Mouse (Mus musculus) CH12.LX (cell line): ENCODE measurements around the gene Cbx4. TPM values are rescaled to one million over a fixed set of nuclear protein-coding genes. Genes with fewer than 3 reads are reported as not detected.
A peak's percentile ranks its signal among the peaks of the same experiment; 100 is the strongest.

Experiments
- DNase-seq: peaks from one replicate; pipeline ENCODE4 v3.0.0-alpha.2; 2013; ENCODE audit errors: extremely low read depth
- H3K27ac ChIP-seq: 2 replicates; pipeline ENCODE4 v1.5.1; 2012; ENCODE audit warnings: low read depth, mild to moderate bottlenecking, control low read depth, moderate library complexity; ENCODE audit not compliant: insufficient read depth
- H3K27me3 ChIP-seq: replicated peaks from 2 replicates; pipeline ENCODE3; 2012; ENCODE audit warnings: inconsistent platforms
- H3K36me3 ChIP-seq, 2 experiments: replicated peaks in 1 of 2; 2 replicates each; pipeline versions ENCODE3 to v1.6.1; 2012; ENCODE audit warnings: inconsistent platforms in 1 of 2, low read length in 1 of 2, mild to moderate bottlenecking in 1 of 2, mixed read lengths in 1 of 2, moderate library complexity in 1 of 2; ENCODE audit not compliant: control insufficient read depth in 1 of 2, insufficient read depth in 1 of 2
- H3K4me1 ChIP-seq, 2 experiments: 2 replicates each; pipeline ENCODE4 v1.6.1; 2012; ENCODE audit warnings: inconsistent platforms in 1 of 2, moderate library complexity in 1 of 2; ENCODE audit not compliant: insufficient read depth in 2 of 2, control insufficient read depth in 1 of 2
- H3K4me2 ChIP-seq: 2 replicates; pipeline ENCODE4 v1.6.1; 2012; ENCODE audit warnings: low read depth, mild to moderate bottlenecking, control low read depth; ENCODE audit not compliant: poor library complexity, insufficient read depth, severe bottlenecking
- H3K4me3 ChIP-seq, 3 experiments: fragments of 150-350 bp in 1 of 3; sonication (generic) in 1 of 3; replicated peaks in 1 of 3; 2 replicates each; pipeline versions ENCODE3 to v1.5.1; 2011 to 2012; ENCODE audit warnings: low read depth in 2 of 3, low read length in 2 of 3, mild to moderate bottlenecking in 2 of 3, moderate library complexity in 2 of 3, control low read depth in 1 of 3, improper control_type of control experiment in 1 of 3, inconsistent platforms in 1 of 3, mixed read lengths in 1 of 3; ENCODE audit not compliant: poor library complexity in 1 of 3
- H3K79me2 ChIP-seq: replicated peaks from 2 replicates; pipeline ENCODE4 v1.6.1; 2012; ENCODE audit warnings: mild to moderate bottlenecking, moderate library complexity; ENCODE audit not compliant: control insufficient read depth, poor library complexity, insufficient read depth, severe bottlenecking; ENCODE audit errors: extremely low read depth
- H3K9ac ChIP-seq: 2 replicates; pipeline ENCODE4 v1.6.1; 2012; ENCODE audit warnings: low read depth, mild to moderate bottlenecking, control low read depth, moderate library complexity; ENCODE audit not compliant: insufficient read depth
- H3K9me3 ChIP-seq: replicated peaks from 2 replicates; pipeline ENCODE3; 2012; ENCODE audit warnings: low read length, inconsistent platforms, mixed read lengths
- BHLHE40 ChIP-seq: IDR thresholded peaks from 2 replicates; pipeline ENCODE4 v1.6.1; 2011; ENCODE audit warnings: mild to moderate bottlenecking, low read depth, low read length, improper control_type of control experiment
- CHD1 ChIP-seq: IDR thresholded peaks from 2 replicates; pipeline ENCODE4 v1.6.1; 2012; ENCODE audit warnings: low read depth, low read length, improper control_type of control experiment, inconsistent platforms
- CHD2 ChIP-seq: IDR thresholded peaks from 2 replicates; pipeline ENCODE4 v1.6.1; 2011; ENCODE audit warnings: low read length, improper control_type of control experiment
- CTCF ChIP-seq, 2 experiments: IDR thresholded peaks in 1 of 2; conservative IDR thresholded peaks in 1 of 2; 2 replicates each; pipeline ENCODE4 v1.5.1; 2011 to 2012; ENCODE audit warnings: low read depth in 2 of 2, low read length in 2 of 2, improper control_type of control experiment in 1 of 2, inconsistent platforms in 1 of 2, mild to moderate bottlenecking in 1 of 2, moderate library complexity in 1 of 2
- E2F4 ChIP-seq: IDR thresholded peaks from 2 replicates; pipeline ENCODE4 v1.6.1; 2011; ENCODE audit warnings: low read depth, low read length, improper control_type of control experiment; ENCODE audit not compliant: insufficient replicate concordance
- ELF1 ChIP-seq: IDR thresholded peaks from 2 replicates; pipeline ENCODE4 v1.6.1; 2014; ENCODE audit warnings: low read depth, mild to moderate bottlenecking, inconsistent platforms, low read length, improper control_type of control experiment
- EP300 ChIP-seq: IDR thresholded peaks from 2 replicates; pipeline ENCODE4 v1.6.1; 2011; ENCODE audit warnings: low read length, improper control_type of control experiment
- ETS1 ChIP-seq: conservative IDR thresholded peaks from 2 replicates; pipeline ENCODE4 v1.6.1; 2012; ENCODE audit warnings: low read depth, mild to moderate bottlenecking, inconsistent platforms, low read length, improper control_type of control experiment, moderate library complexity
- GABPA ChIP-seq: IDR thresholded peaks from 2 replicates; pipeline ENCODE4 v1.6.1; 2012; ENCODE audit warnings: low read depth, low read length, improper control_type of control experiment, inconsistent platforms; ENCODE audit not compliant: insufficient replicate concordance
- HCFC1 ChIP-seq: IDR thresholded peaks from 2 replicates; pipeline ENCODE4 v1.6.1; 2012; ENCODE audit warnings: low read depth, mild to moderate bottlenecking, inconsistent platforms, low read length, improper control_type of control experiment
- IRF4 ChIP-seq: IDR thresholded peaks from 2 replicates; pipeline ENCODE4 v1.6.1; 2014; ENCODE audit warnings: low read depth, mild to moderate bottlenecking, inconsistent platforms, low read length, improper control_type of control experiment
- JUN ChIP-seq: IDR thresholded peaks from 2 replicates; pipeline ENCODE4 v1.6.1; 2011; ENCODE audit warnings: low read depth, mild to moderate bottlenecking, low read length, improper control_type of control experiment, moderate library complexity; ENCODE audit not compliant: insufficient read depth
- JUND ChIP-seq: conservative IDR thresholded peaks from 2 replicates; pipeline ENCODE4 v1.6.1; 2011; ENCODE audit warnings: low read depth, low read length, improper control_type of control experiment
- MAFK ChIP-seq: IDR thresholded peaks from 2 replicates; pipeline ENCODE4 v1.6.1; 2011; ENCODE audit warnings: low read length, improper control_type of control experiment; ENCODE audit not compliant: insufficient replicate concordance
- MAX ChIP-seq: IDR thresholded peaks from 2 replicates; pipeline ENCODE4 v1.6.1; 2011; ENCODE audit warnings: low read length, improper control_type of control experiment
- MAZ ChIP-seq: IDR thresholded peaks from 2 replicates; pipeline ENCODE4 v1.6.1; 2012; ENCODE audit warnings: low read depth, mild to moderate bottlenecking, inconsistent platforms, low read length, improper control_type of control experiment, moderate library complexity
- MEF2A ChIP-seq: IDR thresholded peaks from 2 replicates; pipeline ENCODE4 v1.6.1; 2014; ENCODE audit warnings: low read depth, mild to moderate bottlenecking, inconsistent platforms, low read length, improper control_type of control experiment, borderline replicate concordance
- MXI1 ChIP-seq: IDR thresholded peaks from 2 replicates; pipeline ENCODE4 v1.6.1; 2011; ENCODE audit warnings: mild to moderate bottlenecking, low read depth, low read length, improper control_type of control experiment
- MYC ChIP-seq: IDR thresholded peaks from 2 replicates; pipeline ENCODE4 v1.6.1; 2011; ENCODE audit warnings: low read depth, mild to moderate bottlenecking, improper control_type of control experiment, low read length
- NELFE ChIP-seq: IDR thresholded peaks from 2 replicates; pipeline ENCODE4 v1.6.1; 2011; ENCODE audit warnings: low read depth, low read length, improper control_type of control experiment
- NRF1 ChIP-seq: IDR thresholded peaks from 2 replicates; pipeline ENCODE4 v1.6.1; 2014; ENCODE audit warnings: low read depth, mild to moderate bottlenecking, inconsistent platforms, low read length, improper control_type of control experiment, moderate library complexity
- PAX5 ChIP-seq: IDR thresholded peaks from 2 replicates; pipeline ENCODE4 v1.6.1; 2012; ENCODE audit warnings: low read length, inconsistent platforms, mixed read lengths
- POLR2A ChIP-seq: IDR thresholded peaks from 2 replicates; pipeline ENCODE4 v1.6.1; 2011; ENCODE audit warnings: low read depth, mild to moderate bottlenecking, improper control_type of control experiment, low read length
- POLR2AphosphoS2 ChIP-seq: IDR thresholded peaks from 2 replicates; pipeline ENCODE4 v1.6.1; 2011; ENCODE audit warnings: low read depth, low read length, improper control_type of control experiment
- RAD21 ChIP-seq: IDR thresholded peaks from 2 replicates; pipeline ENCODE4 v1.6.1; 2011; ENCODE audit warnings: low read depth, mild to moderate bottlenecking, low read length, improper control_type of control experiment, moderate library complexity
- RCOR1 ChIP-seq: conservative IDR thresholded peaks from 2 replicates; pipeline ENCODE4 v1.6.1; 2012; ENCODE audit warnings: low read depth, mild to moderate bottlenecking, inconsistent platforms, low read length, improper control_type of control experiment
- SIN3A ChIP-seq: IDR thresholded peaks from 2 replicates; pipeline ENCODE4 v1.6.1; 2012; ENCODE audit warnings: low read length, improper control_type of control experiment, inconsistent platforms
- SMC3 ChIP-seq: IDR thresholded peaks from 2 replicates; pipeline ENCODE4 v1.6.1; 2011; ENCODE audit warnings: low read depth, low read length, improper control_type of control experiment
- TBP ChIP-seq: conservative IDR thresholded peaks from 2 replicates; pipeline ENCODE4 v1.6.1; 2011; ENCODE audit warnings: low read depth, low read length, improper control_type of control experiment
- TCF12 ChIP-seq: IDR thresholded peaks from 2 replicates; pipeline ENCODE4 v1.6.1; 2014; ENCODE audit warnings: low read depth, mild to moderate bottlenecking, inconsistent platforms, low read length, improper control_type of control experiment
- UBTF ChIP-seq: IDR thresholded peaks from 2 replicates; pipeline ENCODE4 v1.6.1; 2012; ENCODE audit warnings: low read depth, mild to moderate bottlenecking, inconsistent platforms, low read length, improper control_type of control experiment, moderate library complexity
- USF1 ChIP-seq: IDR thresholded peaks from 2 replicates; pipeline ENCODE4 v1.6.1; 2014; ENCODE audit warnings: low read depth, mild to moderate bottlenecking, inconsistent platforms, low read length, improper control_type of control experiment
- USF2 ChIP-seq: conservative IDR thresholded peaks from 2 replicates; pipeline ENCODE4 v1.6.1; 2011; ENCODE audit warnings: low read depth, low read length, improper control_type of control experiment
- ZC3H11A ChIP-seq: IDR thresholded peaks from 2 replicates; pipeline ENCODE4 v1.6.1; 2012; ENCODE audit warnings: low read depth, mild to moderate bottlenecking, inconsistent platforms, low read length, improper control_type of control experiment
- ZKSCAN1 ChIP-seq: IDR thresholded peaks from 2 replicates; pipeline ENCODE4 v1.6.1; 2012; ENCODE audit warnings: low read depth, inconsistent platforms, low read length, improper control_type of control experiment, borderline replicate concordance
- ZMIZ1 ChIP-seq: IDR thresholded peaks from 2 replicates; pipeline ENCODE4 v1.6.1; 2012; ENCODE audit warnings: low read depth, mild to moderate bottlenecking, inconsistent platforms, low read length, improper control_type of control experiment
- ZNF384 ChIP-seq: IDR thresholded peaks from 2 replicates; pipeline ENCODE4 v1.6.1; 2012; ENCODE audit warnings: low read depth, low read length, improper control_type of control experiment, inconsistent platforms
- dilution Hi-C: fragments of 300-500 bp; cut with MboI; formaldehyde crosslinking; loops from 2 replicates; pipeline ENCODE4 v1.14.3; 2020; ENCODE audit warnings: low sequenced_read_pairs; ENCODE audit not compliant: extremely low pct_unique_long_range_greater_than_20kb, extremely low pct_ligation_motif_present
- in situ Hi-C: fragments of 300-500 bp; cut with MboI; formaldehyde crosslinking; loops from 3 replicates; pipeline ENCODE4 v1.14.3; 2019; ENCODE audit warnings: low sequenced_read_pairs, low pct_ligation_motif_present, low pct_unique_long_range_greater_than_20kb, mixed read lengths
- polyA plus RNA-seq: library from polyadenylated mRNA; unstranded; fragments of >175 nt; gene quantifications from 2 replicates; pipeline ENCODE4 v1.2.1, GENCODE M21; 2012; ENCODE audit warnings: low read depth; ENCODE audit not compliant: insufficient read length
- total RNA-seq, 2 experiments: library from RNA; depleted of rRNA; stranded (reverse); fragments of 300-350 nt in 1 of 2; fragments of >200 nt in 1 of 2; gene quantifications; 2 replicates each; pipeline ENCODE4 v1.2.3; 2012 to 2014

Gene Cbx4
- total RNA-seq (2012; rRNA removed) (30.6 and 40.4 TPM in 2 replicates), total RNA-seq (2014; rRNA removed) (11.4 and 15.0 TPM in 2 replicates), polyA plus RNA-seq (26.0 and 29.8 TPM in 2 replicates)

- in situ Hi-C loops: no loop called here
- dilution Hi-C loops: no loop called here
- Histone ChIP-seq H3K9me3 (no peaks in the 10 kb centered on the region), H3K4me1 (peaks cover 22 to 77% of the 10 kb centered on the region in 2 experiments), H3K79me2 (peaks cover 46% of the 10 kb centered on the region), H3K27ac (peak within 1 kb of the TSS; percentile 92), H3K4me2 (peak within 1 kb of the TSS; percentile 75; the same call in 1 of the 2 replicates), H3K9ac (peak within 1 kb of the TSS; percentile 89), H3K4me3 (peak within 1 kb of the TSS; percentile 83 to 97 (median 93)), H3K27me3 (peaks cover 29% of the 10 kb centered on the region), H3K36me3 (peaks cover 30 to 36% of the 10 kb centered on the region in 2 experiments)
- peak; percentile 95 for DNase-seq
- TF ChIP-seq MYC (no peak), USF1 (no peak), MXI1 (peak; percentile 46; the same call in 1 of the 2 replicates), BHLHE40 (peak; percentile 97), GABPA (no peak), ZMIZ1 (peak; percentile 95), MAZ (peak; percentile 87; the same call in 1 of the 2 replicates), ZKSCAN1 (no peak), TBP (peak; percentile 67; the same call in 1 of the 2 replicates), MAX (peak; percentile 12; the same call in 1 of the 2 replicates), NRF1 (peak; percentile 63), POLR2AphosphoS2 (peak; percentile 73), CTCF (conservative IDR thresholded peaks at IDR 0.05 in 1 of 2, IDR thresholded peaks at IDR 0.05 in 1 of 2; ENCODE audit: low read depth in 2 of 2, low read length in 2 of 2) (peak in 1 of 2 experiments; percentile 45; a peak in 2 of 4 replicates), PAX5 (no peak), UBTF (0 out of 2 replicates have a peak, but pooled peaks have one; percentile 71), NELFE (peak; percentile 87), ETS1 (no peak; the same call in 1 of the 2 replicates), MAFK (no peak), CHD1 (0 out of 2 replicates have a peak, but pooled peaks have one; percentile 34), ZC3H11A (no peak), EP300 (no peak), E2F4 (no peak), USF2 (no peak), CHD2 (no peak), JUND (no peak), RAD21 (no peak), SIN3A (peak; percentile 57), SMC3 (no peak; the same call in 1 of the 2 replicates), TCF12 (peak; percentile 98), POLR2A (peak; percentile 92), JUN (no peak), IRF4 (no peak; the same call in 1 of the 2 replicates), ZNF384 (no peak), RCOR1 (no peak; the same call in 1 of the 2 replicates), ELF1 (peak; percentile 56; the same call in 1 of the 2 replicates), MEF2A (peak; percentile 56), HCFC1 (peak; percentile 36)
Measured at GRCm38 (mm10) chr11:119086144-119086971, at the start of gene Cbx4. Cbx4 (minus strand) TSS chr11:119086221.
